Mouse (Mus musculus) stomach, postnatal 0 days (tissue): ENCODE measurements around the gene Itga4. TPM values are rescaled to one million over a fixed set of nuclear protein-coding genes. Genes with fewer than 3 reads are reported as not detected.

Experiments
- ATAC-seq: fragments of 200-750 bp; cut with Nextera tagmentation; 2 replicates; pipeline ENCODE4 v1.8.0; 2017; ENCODE audit not compliant: low FRiP score, low TSS enrichment
- DNase-seq: peaks from one replicate; pipeline ENCODE4 v3.0.0-alpha.2; 2016; ENCODE audit warnings: low spot score
- H3K27ac ChIP-seq: fragments of 300-500 bp; sonication (generic); replicated peaks from 2 replicates; pipeline ENCODE4 v1.5.1; 2014; ENCODE audit warnings: mild to moderate bottlenecking, control low read depth
- H3K27me3 ChIP-seq: fragments of 300-500 bp; sonication (generic); 2 replicates; pipeline ENCODE4 v1.6.1; 2014; ENCODE audit warnings: low read length; ENCODE audit not compliant: control insufficient read depth, insufficient read depth
- H3K36me3 ChIP-seq: fragments of 300-500 bp; sonication (generic); 2 replicates; pipeline ENCODE4 v1.6.1; 2014; ENCODE audit warnings: low read length, mixed read lengths; ENCODE audit not compliant: control insufficient read depth, insufficient read depth
- H3K4me1 ChIP-seq: fragments of 300-500 bp; sonication (generic); replicated peaks from 2 replicates; pipeline ENCODE4 v1.6.1; 2014; ENCODE audit warnings: antibody characterized with exemption; ENCODE audit not compliant: control insufficient read depth, insufficient read depth
- H3K4me2 ChIP-seq: fragments of 300-500 bp; sonication (generic); replicated peaks from 2 replicates; pipeline ENCODE4 v1.6.1; 2014; ENCODE audit warnings: low read depth, mild to moderate bottlenecking, control low read depth, moderate library complexity
- H3K4me3 ChIP-seq: fragments of 300-500 bp; sonication (generic); 2 replicates; pipeline ENCODE4 v1.5.1; 2014; ENCODE audit warnings: low read depth, low read length, control low read depth
- H3K9ac ChIP-seq: fragments of 300-500 bp; sonication (generic); 2 replicates; pipeline ENCODE4 v1.6.1; 2014; ENCODE audit warnings: mild to moderate bottlenecking, low read length, control low read depth, mixed read lengths
- H3K9me3 ChIP-seq: fragments of 300-500 bp; sonication (generic); 2 replicates; pipeline ENCODE4 v1.6.1; 2016; ENCODE audit warnings: low read length; ENCODE audit not compliant: control insufficient read depth
- CTCF ChIP-seq: IDR thresholded peaks from 2 replicates; pipeline ENCODE4 v1.5.1; 2016; ENCODE audit warnings: antibody characterized with exemption, low read depth, mild to moderate bottlenecking, moderate library complexity
- EP300 ChIP-seq: optimal IDR thresholded peaks from 2 replicates; pipeline ENCODE3; 2016; ENCODE audit warnings: antibody characterized with exemption
- WGBS: fragments of 180-500 bp; shearing (Covaris S2); extraction: QIAGEN DNeasy Blood & Tissue Kit; methylation state at CpG from one replicate; pipeline ENCODE4 v1.1.7; 2014; 5-methylcytosine and 5-hydroxymethylcytosine counted together
- polyA plus RNA-seq: library from polyadenylated mRNA; unstranded; fragments of >200 nt; fragmentation: Nextera tagmentation; extraction: Ambion mirVana; gene quantifications from 2 replicates; pipeline ENCODE4 v1.2.1, GENCODE M21; 2015

The Itga4 gene
- polyA plus RNA-seq, 1 experiment from 2014 or later = 1.3 TPM

DNA sequence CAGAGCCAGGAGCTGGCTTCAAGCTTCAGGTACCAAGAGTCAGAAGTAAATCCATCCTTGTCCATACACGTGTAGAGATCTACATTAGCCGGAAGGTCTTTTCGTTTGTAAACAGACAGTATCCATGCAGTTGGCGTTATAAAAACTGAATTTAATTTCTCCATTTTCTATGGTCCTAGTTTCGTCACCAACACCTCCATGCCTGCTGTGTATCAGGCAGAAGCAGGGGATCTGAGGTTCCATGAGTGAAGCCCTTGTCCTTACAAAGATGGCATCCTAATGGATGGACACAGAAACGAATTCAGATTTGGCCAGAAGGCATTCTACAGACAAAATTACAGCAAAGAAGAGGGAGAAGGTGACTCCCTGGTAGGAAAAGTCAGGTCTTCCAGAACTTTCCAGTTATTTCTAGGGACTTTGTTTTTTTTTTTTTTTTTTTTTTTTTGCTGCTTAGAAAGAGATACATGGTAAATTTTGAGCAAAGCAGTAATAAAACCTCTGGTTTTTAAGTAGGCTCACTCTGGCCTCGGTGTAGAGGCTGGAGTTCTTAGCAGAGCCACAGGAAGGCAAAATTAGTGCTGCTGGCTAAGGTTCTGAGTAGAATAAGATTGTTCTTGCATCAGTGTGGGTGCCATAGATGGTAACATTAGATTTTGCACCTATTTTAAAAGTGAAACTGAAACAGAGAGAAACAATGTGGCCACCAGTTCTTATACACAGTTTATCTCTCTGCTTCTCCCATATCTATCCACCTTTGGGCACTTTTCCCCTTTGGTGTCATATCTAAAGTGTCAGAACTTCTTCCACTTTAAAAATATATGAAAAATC, 116.3 kb downstream of the Itga4 start:
- 88% methylated on average over 7 of the region's 7 CpGs for WGBS
- ATAC-seq (no peak), DNase-seq (no peak)
- Histone ChIP-seq H3K4me1 (no peaks in the 10 kb centered on the region), H3K9ac (no peak overlapping the region), H3K4me2 (no peak overlapping the region), H3K9me3 (no peaks in the 10 kb centered on the region), H3K4me3 (no peak overlapping the region), H3K27ac (no peak overlapping the region), H3K36me3 (no peaks in the 10 kb centered on the region), H3K27me3 (no peaks in the 10 kb centered on the region)
- TF ChIP-seq CTCF (no peak), EP300 (no peak)

DNA sequence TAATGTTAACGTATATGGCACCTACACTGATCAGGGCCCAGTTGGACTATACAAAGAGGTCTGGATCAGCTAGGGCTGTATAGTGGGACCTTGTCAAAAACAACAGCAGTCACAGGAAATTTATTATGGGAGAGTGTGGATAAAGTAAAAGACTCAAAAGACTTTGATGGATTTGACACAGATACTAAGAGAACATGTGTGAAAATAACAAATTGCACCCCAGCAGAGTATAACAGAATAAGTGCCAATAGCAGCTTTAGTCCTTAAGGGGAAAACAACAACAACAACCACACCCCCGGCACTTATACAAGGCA, 116.9 kb downstream of the Itga4 start:
- ATAC-seq (no peak), DNase-seq (no peak)
- Histone ChIP-seq H3K4me3 (no peak overlapping the region), H3K9ac (no peak overlapping the region), H3K27ac (no peak overlapping the region), H3K27me3 (no peaks in the 10 kb centered on the region), H3K4me2 (no peak overlapping the region), H3K36me3 (no peaks in the 10 kb centered on the region), H3K9me3 (no peaks in the 10 kb centered on the region), H3K4me1 (no peaks in the 10 kb centered on the region)
- no peak for TF ChIP-seq EP300
- TF ChIP-seq CTCF = no peak
- WGBS = 93% methylated on average over 2 of the region's 2 CpGs

DNA sequence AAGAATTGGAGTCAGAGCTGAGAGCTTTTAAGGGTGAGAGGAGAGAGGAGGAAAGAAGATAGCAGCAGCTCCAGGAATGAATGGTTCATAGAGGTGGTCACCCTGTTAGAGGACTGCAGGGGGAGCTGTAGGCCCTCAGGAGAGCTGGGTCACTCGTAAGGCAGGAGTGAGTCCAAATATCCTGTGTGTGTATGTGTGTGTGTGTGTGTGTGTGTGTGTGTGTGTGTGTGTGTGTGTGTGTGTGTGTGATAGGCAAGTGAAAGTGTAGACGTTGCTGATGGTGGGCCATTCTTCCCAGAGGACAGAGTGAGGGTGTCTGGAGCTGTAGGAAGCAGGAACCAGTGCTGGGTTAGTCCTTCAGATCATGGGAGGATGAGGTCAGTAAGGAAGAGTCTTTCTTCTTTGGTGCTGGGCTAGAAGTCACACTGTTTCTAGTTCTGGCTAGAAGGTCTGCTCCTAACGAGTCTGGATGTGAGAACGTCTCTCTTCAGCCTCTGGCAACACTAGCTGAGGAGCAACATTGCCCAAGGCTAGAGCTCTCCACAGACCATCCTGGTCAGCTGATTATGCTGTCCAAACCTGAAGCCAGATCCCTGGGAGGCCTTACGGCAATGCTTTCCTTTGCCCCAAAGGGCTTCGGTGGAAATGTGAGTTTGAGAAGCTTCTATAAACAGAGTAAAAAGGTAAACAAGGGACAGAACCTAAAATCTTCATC, 117.4 kb downstream of the Itga4 start:
- no peaks in the 10 kb centered on the region for H3K4me1 ChIP-seq
- no peak overlapping the region for H3K9ac ChIP-seq
- DNase-seq (peak; percentile 64), ATAC-seq (peak; percentile 74; the same call in 1 of the 2 replicates)
- TF ChIP-seq CTCF (peak; percentile 80), EP300 (no peak)
- H3K36me3 ChIP-seq = no peaks in the 10 kb centered on the region
- no peaks in the 10 kb centered on the region for H3K9me3 ChIP-seq
- no peak overlapping the region for H3K27ac ChIP-seq
- H3K27me3 ChIP-seq = no peaks in the 10 kb centered on the region
- no peak overlapping the region for H3K4me2 ChIP-seq
- H3K4me3 ChIP-seq = no peak overlapping the region
- WGBS = 45% methylated on average over 6 of the region's 6 CpGs

DNA sequence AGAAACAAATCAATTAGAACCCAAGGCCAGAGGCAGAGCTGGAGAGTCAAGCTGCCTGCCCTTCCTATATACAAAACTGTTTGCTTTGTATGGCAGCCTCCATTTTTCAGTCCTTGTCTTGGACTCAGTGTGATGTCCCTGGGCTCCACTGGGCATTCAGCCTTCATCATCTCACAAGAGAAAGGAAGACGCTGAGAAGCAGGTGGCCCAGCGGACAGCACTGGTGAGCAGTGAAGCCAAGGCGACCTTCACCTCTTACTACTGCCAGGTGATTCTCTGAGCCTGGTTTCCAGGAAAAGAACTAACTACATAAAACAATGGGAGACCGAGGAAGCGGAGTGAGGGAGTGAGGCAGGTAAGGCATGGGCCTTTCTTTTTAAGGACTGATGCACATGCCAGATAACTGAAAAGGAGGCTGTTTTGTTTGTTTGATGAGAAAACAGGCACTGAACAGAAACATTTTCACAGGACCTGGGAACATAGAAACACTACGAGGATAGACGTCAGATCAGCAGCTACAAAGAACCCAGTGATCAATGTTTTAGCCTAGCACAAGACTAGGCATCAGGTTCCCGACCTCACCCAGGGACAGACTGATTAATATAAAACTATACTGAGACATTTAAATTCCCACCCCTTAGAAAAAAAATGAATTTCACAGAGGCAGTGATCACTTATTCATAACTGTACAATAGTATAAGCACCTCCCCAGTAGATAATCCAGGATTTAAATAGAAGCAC, 123.3 kb downstream of the Itga4 start:
- ATAC-seq (no peak), DNase-seq (no peak)
- WGBS = 62% methylated on average over 8 of the region's 8 CpGs
- Histone ChIP-seq H3K4me2 (no peak overlapping the region; the same call in 1 of the 2 replicates), H3K27ac (no peak overlapping the region), H3K36me3 (no peaks in the 10 kb centered on the region), H3K27me3 (no peaks in the 10 kb centered on the region), H3K4me1 (no peaks in the 10 kb centered on the region), H3K4me3 (no peak overlapping the region), H3K9me3 (no peaks in the 10 kb centered on the region), H3K9ac (no peak overlapping the region)
- TF ChIP-seq EP300 (no peak), CTCF (no peak)

DNA sequence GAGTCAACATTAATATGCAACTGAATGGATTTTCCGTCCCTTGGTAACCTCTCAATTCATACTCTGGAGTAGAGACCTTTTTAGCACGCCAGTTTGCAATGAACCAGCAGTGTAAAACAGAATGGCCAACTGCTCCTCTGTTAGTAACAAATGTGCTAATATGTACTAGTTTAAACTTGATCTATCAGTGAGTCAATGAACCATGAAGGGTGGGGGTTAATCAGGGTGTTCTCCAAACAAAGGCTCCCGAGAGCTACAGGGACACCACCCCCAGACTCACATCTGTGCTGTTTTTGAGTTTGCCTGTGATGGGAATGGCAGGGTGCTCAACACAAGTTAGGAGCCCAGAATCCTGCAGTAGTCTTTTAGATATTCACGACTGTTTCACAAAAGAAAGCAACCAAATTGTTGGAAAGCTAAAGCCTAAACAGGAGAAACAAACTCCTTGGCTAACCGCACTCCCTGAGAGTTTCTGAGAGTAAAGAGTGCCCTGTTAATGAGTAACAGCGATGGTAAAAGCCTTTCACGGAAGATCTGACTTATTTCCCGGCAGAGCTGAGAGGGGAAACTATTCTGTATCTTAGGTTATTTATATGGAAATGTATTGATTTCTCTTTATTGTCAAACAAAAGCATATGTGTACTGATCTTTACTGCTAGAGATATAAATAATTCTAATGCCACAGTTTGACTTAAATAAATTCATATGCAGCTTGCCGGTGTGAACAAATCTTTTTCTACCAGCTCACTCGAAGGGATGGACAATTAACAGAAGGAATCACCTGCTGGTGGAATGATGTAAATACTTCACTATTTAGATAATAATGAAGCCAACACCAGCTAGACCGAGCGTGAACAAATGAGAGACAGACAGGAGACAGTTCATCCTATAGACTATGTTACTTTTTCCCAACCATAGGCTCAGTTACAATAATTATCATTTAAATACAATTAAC, 124.1 kb downstream of the Itga4 start:
- H3K4me3 ChIP-seq = no peak overlapping the region
- H3K9ac ChIP-seq = no peak overlapping the region
- no peaks in the 10 kb centered on the region for H3K27me3 ChIP-seq
- peak; percentile 33; the same call in 1 of the 2 replicates for TF ChIP-seq CTCF
- no peak for TF ChIP-seq EP300
- 28% methylated on average over 12 of the region's 12 CpGs for WGBS
- H3K4me1 ChIP-seq = no peaks in the 10 kb centered on the region
- ATAC-seq = peak; percentile 59
- H3K36me3 ChIP-seq = no peaks in the 10 kb centered on the region
- no peaks in the 10 kb centered on the region for H3K9me3 ChIP-seq
- no peak overlapping the region; the same call in 1 of the 2 replicates for H3K4me2 ChIP-seq
- DNase-seq = peak; percentile 24
- no peak overlapping the region; the same call in 1 of the 2 replicates for H3K27ac ChIP-seq

Other genes with a start within 250 kb of the Itga4 start
- 0.61 and 0.68 TPM in 2 replicates for gene Neurod1, start 201.3 kb downstream of the Itga4 start, polyA plus RNA-seq
- gene Cerkl, start 201.4 kb downstream of the Itga4 start, polyA plus RNA-seq = 0.67 and 1.2 TPM in 2 replicates